Mouse (Mus musculus): Measurements from ENCODE around the gene Ano6. TPM values are rescaled to one million over a fixed set of nuclear protein-coding genes. Genes with fewer than 3 reads are reported as not detected.

The Ano6 gene
- polyA plus RNA-seq, 1 experiment: 53.9 TPM

GRCm38 (mm10) chr15:95931013-95931775 is 140.6 kb downstream of the Ano6 start:
- DNase-seq (ENCODE audit: low spot score): no peak

GRCm38 (mm10) chr15:95932358-95932757 is 141.7 kb downstream of the Ano6 start:
- peak; percentile 42 for DNase-seq (ENCODE audit: low spot score)

GRCm38 (mm10) chr15:95935141-95935540 is 144.5 kb downstream of the Ano6 start:
- DNase-seq (ENCODE audit: low spot score): no peak

- no peak for DNase-seq (ENCODE audit: low spot score)
These were observed 152.8 kb downstream of the Ano6 start for GRCm38 (mm10) chr15:95943470-95943869.

GRCm38 (mm10) chr15:95944299-95944698 is 153.7 kb downstream of the Ano6 start:
- no peak for DNase-seq (ENCODE audit: low spot score)

GRCm38 (mm10) chr15:95945951-95946708 is 155.5 kb downstream of the Ano6 start:
- no peak for DNase-seq (ENCODE audit: low spot score)

- DNase-seq (ENCODE audit: low spot score): no peak
These were observed 157.8 kb downstream of the Ano6 start for GRCm38 (mm10) chr15:95948411-95948810.

GRCm38 (mm10) chr15:95949336-95949735 is 158.7 kb downstream of the Ano6 start:
- DNase-seq (ENCODE audit: low spot score): no peak

- no peak for DNase-seq (ENCODE audit: low spot score)
These were observed 160.9 kb downstream of the Ano6 start for GRCm38 (mm10) chr15:95951497-95951896.

- no peak for DNase-seq (ENCODE audit: low spot score)
These were observed 166.0 kb downstream of the Ano6 start for GRCm38 (mm10) chr15:95956692-95957091.

GRCm38 (mm10) chr15:95962411-95963123 is 171.9 kb downstream of the Ano6 start:
- no peak for DNase-seq (ENCODE audit: low spot score)

- no peak for DNase-seq (ENCODE audit: low spot score)
These were observed 172.5 kb downstream of the Ano6 start for GRCm38 (mm10) chr15:95963124-95963482.

- no peak for DNase-seq (ENCODE audit: low spot score)
These were observed 173.0 kb downstream of the Ano6 start for GRCm38 (mm10) chr15:95963533-95964250.

GRCm38 (mm10) chr15:95964251-95964561 is 173.6 kb downstream of the Ano6 start:
- DNase-seq (ENCODE audit: low spot score): no peak

GRCm38 (mm10) chr15:95966979-95967378 is 176.3 kb downstream of the Ano6 start:
- DNase-seq (ENCODE audit: low spot score): no peak

GRCm38 (mm10) chr15:95967516-95968196 is 177.0 kb downstream of the Ano6 start:
- no peak for DNase-seq (ENCODE audit: low spot score)

- no peak for DNase-seq (ENCODE audit: low spot score)
These were observed 179.0 kb downstream of the Ano6 start for GRCm38 (mm10) chr15:95969596-95969995.

- DNase-seq (ENCODE audit: low spot score): no peak
These were observed 179.5 kb downstream of the Ano6 start for GRCm38 (mm10) chr15:95970176-95970575.

- DNase-seq (ENCODE audit: low spot score): no peak
These were observed 180.0 kb downstream of the Ano6 start for GRCm38 (mm10) chr15:95970691-95971090.

GRCm38 (mm10) chr15:95971302-95971701 is 180.7 kb downstream of the Ano6 start:
- no peak for DNase-seq (ENCODE audit: low spot score)

GRCm38 (mm10) chr15:95972156-95972555 is 181.5 kb downstream of the Ano6 start:
- DNase-seq (ENCODE audit: low spot score): no peak

Data from urinary bladder, adult 2 months (tissue).